Mouse (Mus musculus) CH12.LX (cell line): ENCODE data around the gene Pank2. TPM values are rescaled to one million over a fixed set of nuclear protein-coding genes. Genes with fewer than 3 reads are reported as not detected.
A peak's percentile ranks its signal among the peaks of the same experiment; 100 is the strongest.

Experiments
- DNase-seq: peaks from one replicate; pipeline ENCODE4 v3.0.0-alpha.2; 2013; ENCODE audit errors: extremely low read depth
- H3K27ac ChIP-seq: 2 replicates; pipeline ENCODE4 v1.5.1; 2012; ENCODE audit warnings: low read depth, mild to moderate bottlenecking, control low read depth, moderate library complexity; ENCODE audit not compliant: insufficient read depth
- H3K27me3 ChIP-seq: replicated peaks from 2 replicates; pipeline ENCODE3; 2012; ENCODE audit warnings: inconsistent platforms
- H3K36me3 ChIP-seq, 2 experiments: replicated peaks in 1 of 2; 2 replicates each; pipeline versions ENCODE3 to v1.6.1; 2012; ENCODE audit warnings: inconsistent platforms in 1 of 2, low read length in 1 of 2, mild to moderate bottlenecking in 1 of 2, mixed read lengths in 1 of 2, moderate library complexity in 1 of 2; ENCODE audit not compliant: control insufficient read depth in 1 of 2, insufficient read depth in 1 of 2
- H3K4me1 ChIP-seq, 2 experiments: 2 replicates each; pipeline ENCODE4 v1.6.1; 2012; ENCODE audit warnings: inconsistent platforms in 1 of 2, moderate library complexity in 1 of 2; ENCODE audit not compliant: insufficient read depth in 2 of 2, control insufficient read depth in 1 of 2
- H3K4me2 ChIP-seq: 2 replicates; pipeline ENCODE4 v1.6.1; 2012; ENCODE audit warnings: low read depth, mild to moderate bottlenecking, control low read depth; ENCODE audit not compliant: poor library complexity, insufficient read depth, severe bottlenecking
- H3K4me3 ChIP-seq, 3 experiments: fragments of 150-350 bp in 1 of 3; sonication (generic) in 1 of 3; replicated peaks in 1 of 3; 2 replicates each; pipeline versions ENCODE3 to v1.5.1; 2011 to 2012; ENCODE audit warnings: low read depth in 2 of 3, low read length in 2 of 3, mild to moderate bottlenecking in 2 of 3, moderate library complexity in 2 of 3, control low read depth in 1 of 3, improper control_type of control experiment in 1 of 3, inconsistent platforms in 1 of 3, mixed read lengths in 1 of 3; ENCODE audit not compliant: poor library complexity in 1 of 3
- H3K79me2 ChIP-seq: replicated peaks from 2 replicates; pipeline ENCODE4 v1.6.1; 2012; ENCODE audit warnings: mild to moderate bottlenecking, moderate library complexity; ENCODE audit not compliant: control insufficient read depth, poor library complexity, insufficient read depth, severe bottlenecking; ENCODE audit errors: extremely low read depth
- H3K9ac ChIP-seq: 2 replicates; pipeline ENCODE4 v1.6.1; 2012; ENCODE audit warnings: low read depth, mild to moderate bottlenecking, control low read depth, moderate library complexity; ENCODE audit not compliant: insufficient read depth
- H3K9me3 ChIP-seq: replicated peaks from 2 replicates; pipeline ENCODE3; 2012; ENCODE audit warnings: low read length, inconsistent platforms, mixed read lengths
- BHLHE40 ChIP-seq: IDR thresholded peaks from 2 replicates; pipeline ENCODE4 v1.6.1; 2011; ENCODE audit warnings: mild to moderate bottlenecking, low read depth, low read length, improper control_type of control experiment
- CTCF ChIP-seq, 2 experiments: IDR thresholded peaks in 1 of 2; conservative IDR thresholded peaks in 1 of 2; 2 replicates each; pipeline ENCODE4 v1.5.1; 2011 to 2012; ENCODE audit warnings: low read depth in 2 of 2, low read length in 2 of 2, improper control_type of control experiment in 1 of 2, inconsistent platforms in 1 of 2, mild to moderate bottlenecking in 1 of 2, moderate library complexity in 1 of 2
- E2F4 ChIP-seq: IDR thresholded peaks from 2 replicates; pipeline ENCODE4 v1.6.1; 2011; ENCODE audit warnings: low read depth, low read length, improper control_type of control experiment; ENCODE audit not compliant: insufficient replicate concordance
- ELF1 ChIP-seq: IDR thresholded peaks from 2 replicates; pipeline ENCODE4 v1.6.1; 2014; ENCODE audit warnings: low read depth, mild to moderate bottlenecking, inconsistent platforms, low read length, improper control_type of control experiment
- EP300 ChIP-seq: IDR thresholded peaks from 2 replicates; pipeline ENCODE4 v1.6.1; 2011; ENCODE audit warnings: low read length, improper control_type of control experiment
- HCFC1 ChIP-seq: IDR thresholded peaks from 2 replicates; pipeline ENCODE4 v1.6.1; 2012; ENCODE audit warnings: low read depth, mild to moderate bottlenecking, inconsistent platforms, low read length, improper control_type of control experiment
- IRF4 ChIP-seq: IDR thresholded peaks from 2 replicates; pipeline ENCODE4 v1.6.1; 2014; ENCODE audit warnings: low read depth, mild to moderate bottlenecking, inconsistent platforms, low read length, improper control_type of control experiment
- KAT2A ChIP-seq: IDR thresholded peaks from 2 replicates; pipeline ENCODE4 v1.6.1; 2012; ENCODE audit warnings: low read length, improper control_type of control experiment, inconsistent platforms; ENCODE audit not compliant: insufficient replicate concordance
- MAFK ChIP-seq: IDR thresholded peaks from 2 replicates; pipeline ENCODE4 v1.6.1; 2011; ENCODE audit warnings: low read length, improper control_type of control experiment; ENCODE audit not compliant: insufficient replicate concordance
- MAX ChIP-seq: IDR thresholded peaks from 2 replicates; pipeline ENCODE4 v1.6.1; 2011; ENCODE audit warnings: low read length, improper control_type of control experiment
- MAZ ChIP-seq: IDR thresholded peaks from 2 replicates; pipeline ENCODE4 v1.6.1; 2012; ENCODE audit warnings: low read depth, mild to moderate bottlenecking, inconsistent platforms, low read length, improper control_type of control experiment, moderate library complexity
- MEF2A ChIP-seq: IDR thresholded peaks from 2 replicates; pipeline ENCODE4 v1.6.1; 2014; ENCODE audit warnings: low read depth, mild to moderate bottlenecking, inconsistent platforms, low read length, improper control_type of control experiment, borderline replicate concordance
- MXI1 ChIP-seq: IDR thresholded peaks from 2 replicates; pipeline ENCODE4 v1.6.1; 2011; ENCODE audit warnings: mild to moderate bottlenecking, low read depth, low read length, improper control_type of control experiment
- MYC ChIP-seq: IDR thresholded peaks from 2 replicates; pipeline ENCODE4 v1.6.1; 2011; ENCODE audit warnings: low read depth, mild to moderate bottlenecking, improper control_type of control experiment, low read length
- NELFE ChIP-seq: IDR thresholded peaks from 2 replicates; pipeline ENCODE4 v1.6.1; 2011; ENCODE audit warnings: low read depth, low read length, improper control_type of control experiment
- NRF1 ChIP-seq: IDR thresholded peaks from 2 replicates; pipeline ENCODE4 v1.6.1; 2014; ENCODE audit warnings: low read depth, mild to moderate bottlenecking, inconsistent platforms, low read length, improper control_type of control experiment, moderate library complexity
- PAX5 ChIP-seq: IDR thresholded peaks from 2 replicates; pipeline ENCODE4 v1.6.1; 2012; ENCODE audit warnings: low read length, inconsistent platforms, mixed read lengths
- POLR2A ChIP-seq: IDR thresholded peaks from 2 replicates; pipeline ENCODE4 v1.6.1; 2011; ENCODE audit warnings: low read depth, mild to moderate bottlenecking, improper control_type of control experiment, low read length
- RAD21 ChIP-seq: IDR thresholded peaks from 2 replicates; pipeline ENCODE4 v1.6.1; 2011; ENCODE audit warnings: low read depth, mild to moderate bottlenecking, low read length, improper control_type of control experiment, moderate library complexity
- RCOR1 ChIP-seq: conservative IDR thresholded peaks from 2 replicates; pipeline ENCODE4 v1.6.1; 2012; ENCODE audit warnings: low read depth, mild to moderate bottlenecking, inconsistent platforms, low read length, improper control_type of control experiment
- SIN3A ChIP-seq: IDR thresholded peaks from 2 replicates; pipeline ENCODE4 v1.6.1; 2012; ENCODE audit warnings: low read length, improper control_type of control experiment, inconsistent platforms
- SMC3 ChIP-seq: IDR thresholded peaks from 2 replicates; pipeline ENCODE4 v1.6.1; 2011; ENCODE audit warnings: low read depth, low read length, improper control_type of control experiment
- TCF12 ChIP-seq: IDR thresholded peaks from 2 replicates; pipeline ENCODE4 v1.6.1; 2014; ENCODE audit warnings: low read depth, mild to moderate bottlenecking, inconsistent platforms, low read length, improper control_type of control experiment
- UBTF ChIP-seq: IDR thresholded peaks from 2 replicates; pipeline ENCODE4 v1.6.1; 2012; ENCODE audit warnings: low read depth, mild to moderate bottlenecking, inconsistent platforms, low read length, improper control_type of control experiment, moderate library complexity
- USF1 ChIP-seq: IDR thresholded peaks from 2 replicates; pipeline ENCODE4 v1.6.1; 2014; ENCODE audit warnings: low read depth, mild to moderate bottlenecking, inconsistent platforms, low read length, improper control_type of control experiment
- ZC3H11A ChIP-seq: IDR thresholded peaks from 2 replicates; pipeline ENCODE4 v1.6.1; 2012; ENCODE audit warnings: low read depth, mild to moderate bottlenecking, inconsistent platforms, low read length, improper control_type of control experiment
- ZKSCAN1 ChIP-seq: IDR thresholded peaks from 2 replicates; pipeline ENCODE4 v1.6.1; 2012; ENCODE audit warnings: low read depth, inconsistent platforms, low read length, improper control_type of control experiment, borderline replicate concordance
- ZMIZ1 ChIP-seq: IDR thresholded peaks from 2 replicates; pipeline ENCODE4 v1.6.1; 2012; ENCODE audit warnings: low read depth, mild to moderate bottlenecking, inconsistent platforms, low read length, improper control_type of control experiment
- ZNF384 ChIP-seq: IDR thresholded peaks from 2 replicates; pipeline ENCODE4 v1.6.1; 2012; ENCODE audit warnings: low read depth, low read length, improper control_type of control experiment, inconsistent platforms
- dilution Hi-C: fragments of 300-500 bp; cut with MboI; formaldehyde crosslinking; loops from 2 replicates; pipeline ENCODE4 v1.14.3; 2020; ENCODE audit warnings: low sequenced_read_pairs; ENCODE audit not compliant: extremely low pct_unique_long_range_greater_than_20kb, extremely low pct_ligation_motif_present
- in situ Hi-C: fragments of 300-500 bp; cut with MboI; formaldehyde crosslinking; loops from 3 replicates; pipeline ENCODE4 v1.14.3; 2019; ENCODE audit warnings: low sequenced_read_pairs, low pct_ligation_motif_present, low pct_unique_long_range_greater_than_20kb, mixed read lengths
- polyA plus RNA-seq: library from polyadenylated mRNA; unstranded; fragments of >175 nt; gene quantifications from 2 replicates; pipeline ENCODE4 v1.2.1, GENCODE M21; 2012; ENCODE audit warnings: low read depth; ENCODE audit not compliant: insufficient read length
- total RNA-seq, 2 experiments: library from RNA; depleted of rRNA; stranded (reverse); fragments of 300-350 nt in 1 of 2; fragments of >200 nt in 1 of 2; gene quantifications; 2 replicates each; pipeline ENCODE4 v1.2.3; 2012 to 2014

Pank2 gene
- total and polyA plus RNA-seq, 3 experiments, result 16.6 to 43.2 (median 28.6) TPM

- Histone ChIP-seq H3K27me3 (no peaks in the 10 kb centered on the region), H3K4me1 (peaks cover 0 to 9% of the 10 kb centered on the region in 2 experiments; a peak in 2 of 4 replicates), H3K27ac (no peak overlapping the region), H3K9ac (no peak overlapping the region), H3K9me3 (no peaks in the 10 kb centered on the region), H3K79me2 (no peaks in the 10 kb centered on the region), H3K4me2 (no peak overlapping the region), H3K4me3 (no peak overlapping the region), H3K36me3 (peaks cover 84 to 97% of the 10 kb centered on the region in 2 experiments)
- dilution Hi-C loops, result no loop called here
- in situ Hi-C loops, result no loop called here
- DNase-seq, result no peak
- TF ChIP-seq EP300, result no peak
- TF ChIP-seq POLR2A, result no peak
- TF ChIP-seq USF1, result no peak
These were observed 19.4 kb upstream of the Pank2 start for GRCm38 (mm10) chr2:131242929-131243328.

DNA sequence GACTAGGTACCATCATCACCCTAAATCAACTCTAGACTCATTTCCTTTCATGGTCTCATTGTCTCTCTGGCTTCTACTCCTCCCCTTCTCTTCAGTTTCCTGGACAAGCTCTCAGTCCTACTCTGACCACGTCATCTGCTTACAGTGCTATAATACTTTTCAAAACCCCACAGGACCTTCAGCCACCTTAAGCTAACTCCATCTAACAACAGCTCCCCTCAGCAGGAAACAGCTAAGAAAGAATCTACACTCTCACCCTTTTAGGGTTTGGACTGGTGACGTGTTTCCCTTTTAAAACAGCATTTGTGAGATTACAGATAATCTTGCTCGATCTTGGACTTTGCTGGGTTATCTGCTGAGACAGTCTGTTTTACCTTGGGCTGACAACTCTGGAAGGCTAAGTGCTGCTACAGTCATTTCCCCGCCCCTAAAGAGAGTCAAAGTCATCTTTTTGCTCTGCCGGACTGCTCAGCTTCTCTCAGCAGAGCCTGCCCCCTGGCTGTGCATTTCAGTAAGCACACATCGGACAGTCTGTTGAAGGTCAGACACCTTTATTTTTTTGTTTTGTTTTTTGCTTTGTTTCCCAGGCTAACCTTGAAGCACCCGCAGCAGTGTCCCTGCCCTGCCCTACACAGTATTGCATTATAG is 8.5 kb upstream of the Pank2 start:
- H3K4me3 ChIP-seq, result no peak overlapping the region
- H3K27ac ChIP-seq, result no peak overlapping the region
- H3K4me2 ChIP-seq, result peak overlapping the region; percentile 74
- H3K4me1 ChIP-seq, result peaks cover 3 to 17% of the 10 kb centered on the region in 2 experiments; a peak in 2 of 4 replicates
- no peaks in the 10 kb centered on the region for H3K27me3 ChIP-seq
- in situ Hi-C loops, result loop anchor here (5.0 to 25.0 kb wide), 2 partner anchors 162 to 258 kb away; no protein-coding TSS in a partner anchor
- no peaks in the 10 kb centered on the region for H3K79me2 ChIP-seq
- dilution Hi-C loops, result no loop called here
- peak; percentile 75 for DNase-seq
- H3K9ac ChIP-seq, result no peak overlapping the region
- TF ChIP-seq ZC3H11A, result peak; percentile 81
- peak; percentile 38; the same call in 1 of the 2 replicates for TF ChIP-seq ELF1
- TF ChIP-seq HCFC1, result peak; percentile 43; the same call in 1 of the 2 replicates
- peak; percentile 98 for TF ChIP-seq SMC3
- 0 out of 2 replicates have a peak, but pooled peaks have one; percentile 53 for TF ChIP-seq MXI1
- TF ChIP-seq NELFE, result no peak
- 0 out of 2 replicates have a peak, but pooled peaks have one; percentile 15 for TF ChIP-seq MAFK
- TF ChIP-seq CTCF (conservative IDR thresholded peaks at IDR 0.05 in 1 of 2, IDR thresholded peaks at IDR 0.05 in 1 of 2; ENCODE audit: low read depth in 2 of 2, low read length in 2 of 2), result peak in 1 of 2 experiments; percentile 94; a peak in 3 of 4 replicates
- 0 out of 2 replicates have a peak, but pooled peaks have one; percentile 27 for TF ChIP-seq BHLHE40
- peak; percentile 51 for TF ChIP-seq EP300
- TF ChIP-seq KAT2A, result 0 out of 2 replicates have a peak, but pooled peaks have one; percentile 26
- 0 out of 2 replicates have a peak, but pooled peaks have one; percentile 21 for TF ChIP-seq RCOR1
- TF ChIP-seq SIN3A, result peak; percentile 67
- TF ChIP-seq ZNF384, result peak; percentile 13; the same call in 1 of the 2 replicates
- peak; percentile 31; the same call in 1 of the 2 replicates for TF ChIP-seq MYC
- peak; percentile 38; the same call in 1 of the 2 replicates for TF ChIP-seq TCF12
- peak; percentile 57; the same call in 1 of the 2 replicates for TF ChIP-seq MAX
- TF ChIP-seq MAZ, result peak; percentile 65; the same call in 1 of the 2 replicates
- TF ChIP-seq UBTF, result no peak
- no peak for TF ChIP-seq E2F4
- 0 out of 2 replicates have a peak, but pooled peaks have one; percentile 29 for TF ChIP-seq NRF1
- TF ChIP-seq RAD21, result peak; percentile 94
- TF ChIP-seq PAX5, result no peak
- TF ChIP-seq IRF4, result peak; percentile 47; the same call in 1 of the 2 replicates
- no peak for TF ChIP-seq ZMIZ1
- TF ChIP-seq MEF2A, result 0 out of 2 replicates have a peak, but pooled peaks have one; percentile 47
- no peak for TF ChIP-seq ZKSCAN1
- peaks cover 0 to 23% of the 10 kb centered on the region in 2 experiments for H3K36me3 ChIP-seq
- no peaks in the 10 kb centered on the region for H3K9me3 ChIP-seq
